Mouse (Mus musculus): ENCODE measurements around the gene Padi1.

DNA sequence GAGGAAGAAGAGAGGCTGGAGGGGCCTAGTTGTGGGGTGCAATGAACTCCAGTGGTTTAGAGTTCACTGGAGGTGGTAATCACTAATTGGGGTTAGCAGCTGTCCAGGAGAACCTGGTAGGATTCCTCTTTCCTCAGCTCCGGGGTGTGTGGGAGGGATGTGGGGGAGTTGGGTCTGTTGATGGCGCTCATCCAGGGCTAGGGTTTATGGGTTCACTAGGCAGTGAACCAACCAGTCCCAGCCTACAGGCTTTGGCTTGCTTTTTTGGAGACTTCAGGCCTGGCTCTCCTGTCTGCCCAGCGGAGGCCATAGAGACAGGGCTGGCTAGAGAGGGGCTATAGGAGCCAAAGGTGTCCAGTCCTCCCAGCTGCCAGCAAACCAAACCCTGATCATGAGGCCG is 55.6 kb downstream of the Padi1 start:
- TF ChIP-seq CTCF (IDR thresholded peaks at IDR 0.05; ENCODE audit: low read depth, low read length) (no peak), TAL1 (conservative IDR thresholded peaks at IDR 0.05; ENCODE audit: low read depth, low read length) (no peak), GATA2 (IDR thresholded peaks at IDR 0.05; ENCODE audit: borderline replicate concordance, low read depth, low read length) (no peak), GATA1 (IDR thresholded peaks at IDR 0.05; ENCODE audit: borderline replicate concordance, low read length) (no peak), POLR2AphosphoS5 (IDR thresholded peaks at IDR 0.05; ENCODE audit: insufficient replicate concordance, low read depth, low read length) (no peak)

All from G1E (cell line).